Mouse (Mus musculus) embryonic facial prominence, embryonic 15.5 days (tissue): ENCODE measurements around the gene Bcas3. TPM values are rescaled to one million over a fixed set of nuclear protein-coding genes. Genes with fewer than 3 reads are reported as not detected.
A peak's percentile ranks its signal among the peaks of the same experiment; 100 is the strongest.

Experiments
- ATAC-seq: fragments of 200-750 bp; cut with Nextera tagmentation; 2 replicates; pipeline ENCODE4 v1.8.0; 2017; ENCODE audit warnings: low read depth, moderate TSS enrichment; ENCODE audit not compliant: insufficient number of reproducible peaks, low FRiP score, low TSS enrichment
- H3K27ac ChIP-seq: fragments of 300-500 bp; sonication (generic); replicated peaks from 2 replicates; pipeline ENCODE4 v1.5.1; 2015; ENCODE audit warnings: mild to moderate bottlenecking, inconsistent platforms
- H3K27me3 ChIP-seq: fragments of 300-500 bp; sonication (generic); 2 replicates; pipeline ENCODE4 v1.6.1; 2015; ENCODE audit warnings: inconsistent platforms
- H3K36me3 ChIP-seq: fragments of 300-500 bp; sonication (generic); 2 replicates; pipeline ENCODE4 v1.6.1; 2015; ENCODE audit warnings: mild to moderate bottlenecking, inconsistent platforms
- H3K4me1 ChIP-seq: fragments of 300-500 bp; sonication (generic); 2 replicates; pipeline ENCODE4 v1.6.1; 2015; ENCODE audit warnings: inconsistent platforms
- H3K4me2 ChIP-seq: fragments of 300-500 bp; sonication (generic); replicated peaks from 2 replicates; pipeline ENCODE4 v1.6.1; 2015; ENCODE audit warnings: mild to moderate bottlenecking, inconsistent platforms
- H3K4me3 ChIP-seq: fragments of 300-500 bp; sonication (generic); replicated peaks from 2 replicates; pipeline ENCODE4 v1.5.1; 2015; ENCODE audit warnings: mild to moderate bottlenecking, inconsistent platforms
- H3K9ac ChIP-seq: fragments of 300-500 bp; sonication (generic); 2 replicates; pipeline ENCODE4 v1.6.1; 2015; ENCODE audit warnings: inconsistent platforms
- H3K9me3 ChIP-seq: fragments of 300-500 bp; sonication (generic); replicated peaks from 2 replicates; pipeline ENCODE4 v1.6.1; 2016; ENCODE audit warnings: inconsistent platforms
- WGBS: fragments of 180-500 bp; shearing (Covaris S2); methylation state at CpG from one replicate; pipeline ENCODE4 v1.1.7; 2015; 5-methylcytosine and 5-hydroxymethylcytosine counted together
- polyA plus RNA-seq: library from polyadenylated mRNA; unstranded; fragments of >200 nt; fragmentation: Nextera tagmentation; extraction: Ambion mirVana; gene quantifications from 2 replicates; pipeline ENCODE4 v1.2.1, GENCODE M21; 2015

Bcas3 gene
- polyA plus RNA-seq = 27.0 and 32.7 TPM in 2 replicates

DNA sequence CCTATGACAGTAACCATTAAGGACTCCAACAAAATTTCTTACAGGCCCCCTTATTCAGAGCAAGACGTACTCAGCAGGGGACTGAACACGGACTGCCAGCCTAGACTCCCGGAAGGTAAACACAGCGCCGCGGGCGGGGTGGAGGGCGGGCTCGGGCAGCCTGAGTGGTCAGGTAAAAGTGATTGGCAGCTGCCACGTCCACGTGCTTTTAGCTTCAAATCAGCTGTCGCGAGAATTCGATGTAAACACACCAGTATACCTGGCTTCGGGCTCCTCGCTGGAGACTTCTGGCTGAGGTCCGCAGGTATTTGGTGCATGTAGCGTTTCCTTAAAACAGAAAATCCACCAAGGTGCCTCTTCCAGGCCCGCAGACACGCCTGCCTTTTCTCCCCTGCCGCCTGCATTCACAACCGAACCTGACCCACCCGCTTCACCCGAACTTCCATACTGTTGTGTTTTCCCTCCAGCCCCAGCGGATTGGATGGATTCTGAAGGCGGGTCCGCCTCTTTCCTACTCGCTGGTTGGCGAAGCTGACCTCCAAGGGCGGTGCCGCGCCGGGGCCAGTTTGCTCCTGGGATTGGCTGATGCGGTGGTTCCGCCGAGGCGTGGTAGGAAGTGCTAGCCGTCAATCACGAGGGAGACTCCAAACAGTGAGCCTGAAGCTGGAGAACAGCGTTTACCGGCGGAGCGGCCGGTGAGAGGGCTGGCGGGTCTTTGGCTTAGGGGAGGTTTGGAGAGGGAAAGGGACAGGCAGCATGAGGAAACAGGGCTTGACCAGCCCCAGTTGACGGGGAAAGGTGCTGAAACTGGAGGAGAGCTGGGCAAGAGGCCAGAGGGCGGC, at the start of gene Bcas3:
Gene Bcas3, plus strand, starts transcription at position 629 of the 842 bp plus-strand sequence.
- H3K27me3 ChIP-seq = no peaks in the 10 kb centered on the region
- H3K27ac ChIP-seq = peak within 1 kb of the TSS; percentile 63; the same call in 1 of the 2 replicates
- ATAC-seq = peak; percentile 99
- no peaks in the 10 kb centered on the region; the same call in 1 of the 2 replicates for H3K36me3 ChIP-seq
- H3K4me2 ChIP-seq = peak within 1 kb of the TSS; percentile 82
- peak within 1 kb of the TSS; percentile 85 for H3K4me3 ChIP-seq
- under 1% methylated on average over 47 of the region's 47 CpGs for WGBS
- H3K9me3 ChIP-seq = no peaks in the 10 kb centered on the region
- H3K9ac ChIP-seq = peak within 1 kb of the TSS; percentile 74
- peaks cover 11% of the 10 kb centered on the region for H3K4me1 ChIP-seq

DNA sequence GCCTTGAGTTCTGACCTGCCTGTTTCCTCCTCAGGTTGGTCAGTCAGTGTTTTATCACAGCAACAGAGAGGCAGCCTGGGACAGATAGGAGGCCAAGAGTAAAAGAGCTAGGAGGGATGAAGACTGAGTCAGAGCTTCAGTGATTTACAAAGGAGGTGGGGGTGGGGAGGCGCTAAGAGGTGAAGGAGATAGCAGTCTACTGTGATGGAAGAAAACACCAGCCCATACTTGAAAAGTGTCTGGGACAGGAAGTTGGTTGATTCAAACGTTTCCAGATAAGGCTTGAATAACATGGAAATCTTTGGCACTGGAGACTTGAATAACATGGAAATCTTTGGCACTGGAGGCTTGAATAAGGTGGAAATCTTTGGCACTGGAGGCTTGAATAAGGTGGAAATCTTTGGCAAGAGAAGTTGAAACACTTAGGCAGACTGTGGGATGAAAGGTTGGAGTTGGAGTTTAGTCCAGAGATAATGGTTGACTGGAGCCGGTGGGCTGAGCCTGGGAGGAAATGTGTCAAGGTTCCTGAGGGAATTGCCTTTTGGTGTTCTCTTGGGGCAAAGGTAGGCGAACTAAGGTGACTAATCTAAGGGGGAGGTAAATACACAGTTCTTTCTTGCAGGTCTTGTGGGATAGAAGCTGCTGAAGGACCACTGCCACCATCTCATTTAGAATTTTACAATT, 46.2 kb upstream of the Bcas3 start:
- H3K4me2 ChIP-seq = no peak overlapping the region
- H3K4me3 ChIP-seq = no peak overlapping the region
- H3K4me1 ChIP-seq = no peaks in the 10 kb centered on the region
- H3K9me3 ChIP-seq = no peaks in the 10 kb centered on the region
- H3K9ac ChIP-seq = no peak overlapping the region
- no peak for ATAC-seq
- 59% methylated on average over 4 of the region's 4 CpGs for WGBS
- H3K27me3 ChIP-seq = no peaks in the 10 kb centered on the region
- no peaks in the 10 kb centered on the region for H3K36me3 ChIP-seq
- no peak overlapping the region for H3K27ac ChIP-seq

DNA sequence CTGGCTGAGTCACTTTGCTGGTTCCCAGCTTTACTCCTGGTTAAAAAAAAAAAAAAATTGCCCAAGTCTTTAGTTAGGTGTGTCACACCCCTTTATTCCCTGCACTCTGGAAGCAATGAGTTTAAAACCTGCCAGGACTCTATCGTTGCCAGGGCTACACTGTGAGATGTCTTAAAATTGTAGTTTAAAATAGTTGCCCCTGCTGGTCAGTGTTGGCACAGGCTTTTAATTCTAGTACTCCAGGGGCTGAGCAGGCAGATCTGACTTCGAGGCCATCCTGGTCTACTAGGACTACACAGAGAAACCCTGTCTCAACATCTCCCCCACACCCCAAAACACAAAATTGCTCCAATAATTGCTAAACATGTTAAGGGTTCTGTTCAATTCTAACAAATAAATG, 44.2 kb upstream of the Bcas3 start:
- WGBS = 69% methylated on average over 2 of the region's 2 CpGs
- no peaks in the 10 kb centered on the region for H3K36me3 ChIP-seq
- peaks cover 7% of the 10 kb centered on the region for H3K4me1 ChIP-seq
- H3K27ac ChIP-seq = no peak overlapping the region
- no peaks in the 10 kb centered on the region for H3K9me3 ChIP-seq
- no peak overlapping the region for H3K4me3 ChIP-seq
- no peaks in the 10 kb centered on the region for H3K27me3 ChIP-seq
- no peak overlapping the region for H3K9ac ChIP-seq
- H3K4me2 ChIP-seq = no peak overlapping the region
- no peak for ATAC-seq

DNA sequence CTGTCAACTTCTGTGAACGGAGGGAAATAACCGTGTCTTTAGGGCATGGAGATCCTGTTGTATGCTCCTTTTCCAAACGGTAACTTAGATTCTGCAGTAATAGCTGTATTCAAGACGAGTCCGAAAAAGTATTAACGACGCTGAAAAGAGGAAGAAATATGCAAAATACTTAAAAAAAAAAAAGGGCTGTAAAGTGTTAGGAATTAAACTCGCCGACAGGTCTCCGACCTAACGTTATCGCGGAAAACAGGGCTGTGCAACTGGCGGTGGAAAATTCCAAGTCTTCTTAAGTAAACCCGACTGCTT, 42.6 kb upstream of the Bcas3 start:
- peaks cover 7% of the 10 kb centered on the region for H3K4me1 ChIP-seq
- H3K4me3 ChIP-seq = peak overlapping the region; percentile 95
- H3K27ac ChIP-seq = peak overlapping the region; percentile 87
- H3K27me3 ChIP-seq = no peaks in the 10 kb centered on the region
- peak overlapping the region; percentile 96 for H3K9ac ChIP-seq
- WGBS = under 1% methylated on average over 15 of the region's 15 CpGs
- peak overlapping the region; percentile 89 for H3K4me2 ChIP-seq
- H3K9me3 ChIP-seq = no peaks in the 10 kb centered on the region
- no peak for ATAC-seq
- H3K36me3 ChIP-seq = peaks cover 4% of the 10 kb centered on the region; the same call in 1 of the 2 replicates

DNA sequence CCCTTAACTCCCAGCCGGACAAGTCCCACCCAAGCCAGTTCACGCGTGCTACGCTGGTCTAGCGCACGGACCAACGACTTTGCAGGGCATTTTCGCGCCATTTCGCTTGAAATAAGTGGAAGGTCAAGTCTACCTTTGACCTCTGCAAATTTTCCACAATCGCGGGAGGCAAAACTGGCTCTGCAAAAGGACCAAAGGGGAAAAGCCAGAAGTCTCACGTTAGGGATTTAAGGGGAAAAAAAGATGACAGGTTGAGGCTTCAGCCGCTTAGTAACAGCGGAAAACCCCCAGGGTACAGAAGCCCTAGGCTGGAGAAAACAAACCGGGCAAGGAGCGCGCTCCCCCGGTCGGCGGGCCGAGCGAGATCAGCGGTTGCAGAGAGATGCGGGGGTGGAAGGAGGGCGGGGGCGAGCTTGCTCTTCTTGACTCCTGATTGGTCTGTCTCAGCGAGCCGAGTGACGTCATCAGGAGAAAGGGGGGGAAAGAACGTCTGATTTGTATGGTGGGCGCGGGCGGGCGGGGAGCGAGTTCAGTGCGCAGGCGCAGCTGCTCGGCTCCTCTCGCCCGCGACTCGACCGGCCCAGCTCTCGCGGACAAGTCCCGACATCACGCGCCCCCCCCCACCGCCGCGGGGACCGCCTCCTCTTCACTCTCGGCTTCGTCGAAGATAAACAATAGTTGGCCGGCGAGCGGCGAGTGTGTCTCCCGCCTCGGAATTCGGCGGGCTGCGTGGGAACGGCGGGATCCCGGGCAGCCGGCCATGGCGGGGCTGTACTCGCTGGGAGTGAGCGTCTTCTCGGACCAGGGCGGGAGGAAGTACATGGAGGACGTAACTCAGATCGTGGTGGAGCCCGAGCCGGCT, 42.0 kb upstream of the Bcas3 start, which contains the start of gene Ppm1d:
Gene Ppm1d, plus strand, starts transcription at position 532 of the 862 bp plus-strand sequence.
- Histone ChIP-seq H3K4me1 (peaks cover 7% of the 10 kb centered on the region), H3K27ac (peak within 1 kb of the TSS; percentile 94), H3K4me3 (peak within 1 kb of the TSS; percentile 95), H3K27me3 (no peaks in the 10 kb centered on the region), H3K9ac (peak within 1 kb of the TSS; percentile 96), H3K4me2 (peak within 1 kb of the TSS; percentile 89), H3K9me3 (no peaks in the 10 kb centered on the region), H3K36me3 (peaks cover 5% of the 10 kb centered on the region; the same call in 1 of the 2 replicates)
- under 1% methylated on average over 77 of the region's 78 CpGs for WGBS
- peak; percentile 96 for ATAC-seq

DNA sequence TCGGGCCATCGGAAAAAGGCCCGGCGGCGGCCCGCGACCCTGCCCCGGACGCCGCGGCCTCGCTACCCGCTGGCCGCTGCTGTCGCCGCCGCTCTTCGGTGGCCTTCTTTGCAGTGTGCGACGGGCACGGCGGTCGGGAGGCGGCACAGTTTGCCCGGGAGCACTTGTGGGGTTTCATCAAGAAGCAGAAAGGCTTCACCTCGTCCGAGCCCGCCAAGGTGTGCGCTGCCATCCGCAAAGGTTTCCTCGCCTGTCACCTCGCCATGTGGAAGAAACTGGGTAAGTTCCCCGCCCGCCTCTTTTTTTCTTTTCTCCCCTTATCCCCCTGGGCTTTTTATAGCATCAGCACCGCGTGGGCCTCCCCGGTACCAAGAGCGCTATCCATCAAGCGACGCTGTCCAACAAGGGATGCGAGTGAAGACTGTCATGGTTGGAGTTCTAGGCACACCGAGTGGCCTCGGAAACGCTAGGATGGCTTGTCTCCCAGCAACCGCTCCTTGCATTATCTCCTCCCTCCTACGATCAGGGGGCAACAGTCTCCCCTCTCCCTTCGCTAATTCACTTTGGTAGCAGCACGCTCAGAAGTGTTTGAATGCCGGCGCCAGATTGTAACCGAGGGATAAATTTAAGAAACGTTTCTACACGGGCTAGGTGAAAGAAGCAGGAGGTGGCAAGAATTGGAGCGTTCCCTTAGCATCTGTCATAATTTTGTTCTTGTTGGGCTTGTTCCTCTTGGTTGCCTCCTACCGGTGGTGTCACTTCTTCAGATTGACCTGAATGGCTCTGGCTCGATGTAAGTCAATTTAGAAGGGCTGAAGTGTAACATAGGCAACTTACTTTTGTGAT, 41.1 kb upstream of the Bcas3 start:
- Histone ChIP-seq H3K36me3 (peaks cover 5% of the 10 kb centered on the region; the same call in 1 of the 2 replicates), H3K4me2 (peak overlapping the region; percentile 83), H3K9me3 (no peaks in the 10 kb centered on the region), H3K27ac (peak overlapping the region; percentile 94), H3K9ac (peak overlapping the region; percentile 96), H3K27me3 (no peaks in the 10 kb centered on the region), H3K4me1 (peaks cover 7% of the 10 kb centered on the region), H3K4me3 (peak overlapping the region; percentile 95)
- WGBS = under 1% methylated on average over 56 of the region's 56 CpGs
- peak; percentile 22; the same call in 1 of the 2 replicates for ATAC-seq

DNA sequence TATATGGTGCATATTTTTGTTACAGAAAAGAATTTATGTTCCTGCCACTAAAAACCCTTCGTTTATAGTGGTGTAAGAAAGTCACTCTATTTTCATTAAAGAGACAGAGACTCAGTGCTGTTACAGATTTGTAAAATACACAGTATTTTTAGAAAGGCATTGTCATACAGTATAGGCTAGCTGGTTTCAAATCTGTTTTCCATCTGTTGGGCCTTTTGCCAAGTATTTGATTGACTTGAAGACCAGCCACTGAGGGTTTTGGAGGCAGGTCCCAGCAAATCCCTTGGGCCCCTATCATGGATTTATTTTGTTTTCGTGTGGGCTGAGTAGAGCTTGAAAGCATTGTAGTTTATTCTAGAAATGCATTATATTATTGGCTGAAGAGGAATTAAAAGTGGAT, 40.1 kb upstream of the Bcas3 start:
- peaks cover 5% of the 10 kb centered on the region; the same call in 1 of the 2 replicates for H3K36me3 ChIP-seq

DNA sequence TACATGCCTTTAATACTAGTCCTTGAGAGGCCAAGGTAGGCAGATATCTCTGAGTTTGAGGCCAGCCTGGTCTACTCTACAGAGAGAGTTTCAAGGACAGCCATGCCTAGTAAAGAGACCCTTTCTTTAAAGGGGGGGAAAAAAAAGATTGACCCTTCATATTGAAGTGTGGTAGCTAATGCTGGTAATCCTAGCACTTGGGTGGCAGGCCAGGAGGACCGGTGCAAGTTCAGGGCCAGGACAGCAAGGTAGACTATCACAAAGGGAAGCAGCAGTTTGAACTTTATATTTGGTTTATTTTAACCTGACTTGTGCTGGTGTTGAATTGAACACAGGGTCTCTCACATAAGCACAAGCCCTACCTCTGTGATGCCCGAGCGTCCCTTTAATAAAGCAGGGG, 39.6 kb upstream of the Bcas3 start:
- Histone ChIP-seq H3K36me3 (peaks cover 5% of the 10 kb centered on the region; the same call in 1 of the 2 replicates), H3K9me3 (no peaks in the 10 kb centered on the region), H3K4me1 (peaks cover 7% of the 10 kb centered on the region), H3K4me2 (peak overlapping the region; percentile 83), H3K9ac (no peak overlapping the region), H3K4me3 (peak overlapping the region; percentile 95), H3K27me3 (no peaks in the 10 kb centered on the region), H3K27ac (peak overlapping the region; percentile 3; the same call in 1 of the 2 replicates)
- ATAC-seq = no peak
- WGBS = 81% methylated on average over 3 of the region's 3 CpGs

More for the DNA sequence above, 40.1 kb upstream of the Bcas3 start:
- 0 out of 2 replicates have a peak overlapping the region, but pooled peaks have one; percentile 96 for H3K9ac ChIP-seq
- peak overlapping the region; percentile 95 for H3K4me3 ChIP-seq
- no peaks in the 10 kb centered on the region for H3K27me3 ChIP-seq
- peak overlapping the region; percentile 83 for H3K4me2 ChIP-seq
- no peaks in the 10 kb centered on the region for H3K9me3 ChIP-seq
- peak overlapping the region; percentile 94 for H3K27ac ChIP-seq
- 2% methylated on average over 2 of the region's 2 CpGs for WGBS
- peak; percentile 40; the same call in 1 of the 2 replicates for ATAC-seq
- peaks cover 7% of the 10 kb centered on the region for H3K4me1 ChIP-seq

DNA sequence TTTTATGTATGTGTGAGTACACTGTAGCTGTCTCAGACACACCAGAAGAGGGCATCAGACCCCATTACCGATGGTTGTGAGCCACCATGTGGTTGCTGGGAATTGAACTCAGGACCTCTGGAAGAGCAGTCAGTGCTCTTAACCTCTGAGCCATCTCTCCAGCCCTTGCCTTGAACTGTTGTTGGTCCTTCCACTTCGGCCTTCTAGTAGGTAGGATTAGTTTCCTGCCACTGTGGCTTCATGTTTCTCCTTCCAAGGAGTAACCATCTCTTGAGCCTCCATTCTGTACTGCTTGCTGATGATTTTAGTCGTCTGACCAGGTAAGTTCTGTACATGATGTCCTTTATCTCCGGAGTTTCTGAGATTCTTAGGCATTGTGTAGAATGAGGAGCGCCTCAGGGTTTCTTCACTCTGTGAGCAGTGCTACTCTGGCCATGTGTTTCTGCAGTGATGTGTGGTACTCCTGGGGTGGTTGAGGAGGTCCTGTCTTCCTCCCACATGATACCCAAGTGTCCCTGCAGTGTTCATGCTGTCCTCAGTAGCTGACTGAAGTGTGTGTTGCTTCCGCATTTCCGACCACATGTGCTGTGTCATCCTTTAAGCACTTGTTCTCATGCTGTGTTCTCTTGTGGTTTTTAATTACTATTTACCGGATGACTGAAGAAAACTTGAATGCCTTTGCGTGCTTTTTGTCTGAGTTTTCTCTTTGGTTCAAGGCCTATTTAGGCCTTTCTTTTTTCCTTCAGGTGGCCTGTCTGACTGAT, 29.2 kb upstream of the Bcas3 start:
- no peak overlapping the region for H3K4me2 ChIP-seq
- H3K9ac ChIP-seq = no peak overlapping the region
- no peak overlapping the region for H3K27ac ChIP-seq
- H3K9me3 ChIP-seq = no peaks in the 10 kb centered on the region
- 0 out of 2 replicates have a peak, but pooled peaks cover 4% of the 10 kb centered on the region for H3K36me3 ChIP-seq
- no peaks in the 10 kb centered on the region for H3K27me3 ChIP-seq
- H3K4me3 ChIP-seq = no peak overlapping the region
- 72% methylated on average over 9 of the region's 9 CpGs for WGBS
- H3K4me1 ChIP-seq = no peaks in the 10 kb centered on the region
- no peak for ATAC-seq
